23 mouse cellular contexts compared by ENCODE assay signal in genomic region chr13:10697146-10697545, GRCm38 (mm10).
DNase-seq lines count a peak whose midpoint lies in the region; ATAC-seq and TF ChIP-seq lines count a peak whose summit lies in the region.
"Had no signal": no experiment of that assay in that cellular context is flagged by ENCODE, and none has a peak within 500 bp of the region (broad histone marks: within the 10 kb centered on the region; RNA-seq: fewer than 3 reads in every experiment).

No protein-coding gene starts in this region.

- no peak overlapping the region for H3K4me2 ChIP-seq in embryonic facial prominence, embryonic 15.5 days (replicated peaks)
- H3K4me2 ChIP-seq in forebrain, embryonic 13.5 days: no peak overlapping the region
- H3K4me2 ChIP-seq: forebrain, embryonic 15.5 days; heart, embryonic 12.5 days; heart, embryonic 15.5 days; hindbrain, embryonic 13.5 days; intestine, embryonic 15.5 days had no signal

- H3K36me3 ChIP-seq in embryonic facial prominence, embryonic 15.5 days: no peaks in the 10 kb centered on the region
- no peaks in the 10 kb centered on the region for H3K36me3 ChIP-seq in embryonic facial prominence, embryonic 10.5 days (replicated peaks)
- H3K36me3 ChIP-seq in forebrain, embryonic 13.5 days (ENCODE audit: poor library complexity, severe bottlenecking): no peaks in the 10 kb centered on the region
- H3K36me3 ChIP-seq: forebrain, embryonic 15.5 days; heart, embryonic 12.5 days; heart, embryonic 15.5 days; hindbrain, embryonic 10.5 days; hindbrain, embryonic 13.5 days; intestine, embryonic 15.5 days had no signal

- WGBS in cerebellum, adult 2 months: 37% methylated on average over 5 of the region's 5 CpGs
- 90% methylated on average over 5 of the region's 5 CpGs for WGBS in embryonic facial prominence, embryonic 15.5 days
- 90% methylated on average over 5 of the region's 5 CpGs for WGBS in embryonic facial prominence, embryonic 10.5 days
- 93% methylated on average over 5 of the region's 5 CpGs for WGBS in forebrain, embryonic 13.5 days

- H3K4me3 ChIP-seq in cerebellum, adult 2 months (replicated peaks; ENCODE audit: insufficient read depth, low read depth, low read length): no peak overlapping the region
- no peak overlapping the region for H3K4me3 ChIP-seq in embryonic facial prominence, embryonic 15.5 days (replicated peaks)
- no peak overlapping the region for H3K4me3 ChIP-seq in embryonic facial prominence, embryonic 10.5 days
- no peak overlapping the region for H3K4me3 ChIP-seq in forebrain, embryonic 13.5 days
- H3K4me3 ChIP-seq: forebrain, embryonic 15.5 days; heart, embryonic 12.5 days; heart, embryonic 15.5 days; hindbrain, embryonic 10.5 days; hindbrain, embryonic 13.5 days; intestine, embryonic 15.5 days had no signal

- no peak for TF ChIP-seq POLR2A in cerebellum, adult 2 months (IDR thresholded peaks at IDR 0.05; ENCODE audit: borderline replicate concordance, insufficient read depth, low read length)

- no peaks in the 10 kb centered on the region for H3K4me1 ChIP-seq in cerebellum, adult 2 months (ENCODE audit: control insufficient read depth, insufficient read depth, low read length)
- H3K4me1 ChIP-seq in embryonic facial prominence, embryonic 15.5 days: no peaks in the 10 kb centered on the region
- no peaks in the 10 kb centered on the region for H3K4me1 ChIP-seq in embryonic facial prominence, embryonic 10.5 days
- H3K4me1 ChIP-seq in forebrain, embryonic 13.5 days: no peaks in the 10 kb centered on the region
- H3K4me1 ChIP-seq: forebrain, embryonic 15.5 days; heart, embryonic 12.5 days; heart, embryonic 15.5 days; hindbrain, embryonic 10.5 days; hindbrain, embryonic 13.5 days; intestine, embryonic 15.5 days had no signal

- H3K27ac ChIP-seq in cerebellum, adult 2 months (ENCODE audit: insufficient read depth, low read length): no peak overlapping the region
- no peak overlapping the region for H3K27ac ChIP-seq in embryonic facial prominence, embryonic 15.5 days (replicated peaks)
- no peak overlapping the region for H3K27ac ChIP-seq in embryonic facial prominence, embryonic 10.5 days (replicated peaks)
- no peak overlapping the region for H3K27ac ChIP-seq in forebrain, embryonic 13.5 days
- H3K27ac ChIP-seq: forebrain, embryonic 15.5 days; heart, embryonic 15.5 days; hindbrain, embryonic 10.5 days; hindbrain, embryonic 13.5 days; intestine, embryonic 15.5 days had no signal

- TF ChIP-seq CTCF in cerebellum, adult 2 months (IDR thresholded peaks at IDR 0.05; ENCODE audit: borderline replicate concordance, insufficient read depth, low read depth, low read length): no peak

- no peaks in the 10 kb centered on the region for H3K27me3 ChIP-seq in cerebellum, adult 2 months (ENCODE audit: control insufficient read depth, insufficient read depth, low read length)
- H3K27me3 ChIP-seq in embryonic facial prominence, embryonic 15.5 days: no peaks in the 10 kb centered on the region
- no peaks in the 10 kb centered on the region for H3K27me3 ChIP-seq in embryonic facial prominence, embryonic 10.5 days (replicated peaks; ENCODE audit: low read depth, poor library complexity, severe bottlenecking)
- no peaks in the 10 kb centered on the region for H3K27me3 ChIP-seq in forebrain, embryonic 13.5 days
- H3K27me3 ChIP-seq: forebrain, embryonic 15.5 days; heart, embryonic 12.5 days; heart, embryonic 15.5 days; hindbrain, embryonic 13.5 days; intestine, embryonic 15.5 days had no signal

- 0 out of 2 replicates have a peak, but pooled peaks have one; percentile 11 for ATAC-seq in embryonic facial prominence, embryonic 15.5 days (ENCODE audit: insufficient number of reproducible peaks, low FRiP score, low TSS enrichment, low read depth)
- no peak for ATAC-seq in forebrain, embryonic 13.5 days
- ATAC-seq: CD4-positive, CD25-positive, alpha-beta regulatory T cell, adult 4 months; forebrain, embryonic 15.5 days; hindbrain, embryonic 16.5 days; intestine, embryonic 15.5 days had no signal

- H3K9me3 ChIP-seq in embryonic facial prominence, embryonic 15.5 days (replicated peaks): no peaks in the 10 kb centered on the region
- H3K9me3 ChIP-seq in embryonic facial prominence, embryonic 10.5 days: no peaks in the 10 kb centered on the region
- H3K9me3 ChIP-seq in forebrain, embryonic 13.5 days (replicated peaks): no peaks in the 10 kb centered on the region
- H3K9me3 ChIP-seq: forebrain, embryonic 15.5 days; heart, embryonic 12.5 days; heart, embryonic 15.5 days; hindbrain, embryonic 10.5 days; hindbrain, embryonic 13.5 days; intestine, embryonic 15.5 days had no signal

- peak; percentile 11 to 41 for DNase-seq in cerebellum, adult 2 months
- DNase-seq in cerebellum, adult 8-10 months: no peak
- DNase-seq in embryonic facial prominence, embryonic 10.5 days (ENCODE audit: low spot score): no peak
- DNase-seq in cerebellum, postnatal 25 days: peak; percentile 47 to 57
- DNase-seq: adrenal gland, adult 2 months; adrenal gland, postnatal 14 days; embryo, embryonic 11 days; gastrocnemius, postnatal 25 days; heart, adult 18-20 months; heart, postnatal 10 days; heart, postnatal 36 days; kidney, adult 11 months; kidney, adult 8-10 months had no signal

- H3K9ac ChIP-seq in embryonic facial prominence, embryonic 15.5 days: no peak overlapping the region
- no peak overlapping the region for H3K9ac ChIP-seq in forebrain, embryonic 13.5 days
- H3K9ac ChIP-seq: forebrain, embryonic 15.5 days; heart, embryonic 12.5 days; heart, embryonic 15.5 days; hindbrain, embryonic 13.5 days; intestine, embryonic 15.5 days had no signal

Comparison
In these comparisons a context has a peak if more than half of its experiments do, and no peak if none do; other contexts are left out.
1. DNase-seq: peak in cerebellum, adult 2 months (2 of 2) and cerebellum, postnatal 25 days (2 of 2); none in cerebellum, adult 8-10 months (single experiment) and embryonic facial prominence, embryonic 10.5 days (single experiment).